Mouse (Mus musculus) forebrain, embryonic 15.5 days (tissue): ENCODE measurements at regions not wholly inside any gene's neighbourhood (a gene's known extent, or its start where the extent isn't known, plus 50 kb on each side); places are given as distances from the start of the nearest gene placed in this dataset.

ENCODE experiments used
- ATAC-seq: fragments of 200-750 bp; cut with Nextera tagmentation; replicated peaks from 2 replicates; pipeline ENCODE4 v1.8.0; 2017; ENCODE audit warnings: mild to moderate bottlenecking, moderate TSS enrichment, moderate library complexity
- H3K27ac ChIP-seq: fragments of 300-500 bp; sonication (generic); replicated peaks from 2 replicates; pipeline ENCODE4 v1.5.1; 2015; ENCODE audit warnings: mild to moderate bottlenecking, inconsistent platforms
- H3K27me3 ChIP-seq: fragments of 300-500 bp; sonication (generic); 2 replicates; pipeline ENCODE4 v1.6.1; 2015; ENCODE audit warnings: inconsistent platforms
- H3K36me3 ChIP-seq: fragments of 300-500 bp; sonication (generic); 2 replicates; pipeline ENCODE4 v1.6.1; 2015; ENCODE audit warnings: mild to moderate bottlenecking, inconsistent platforms
- H3K4me1 ChIP-seq: fragments of 300-500 bp; sonication (generic); 2 replicates; pipeline ENCODE4 v1.6.1; 2015; ENCODE audit warnings: inconsistent platforms
- H3K4me2 ChIP-seq: fragments of 300-500 bp; sonication (generic); replicated peaks from 2 replicates; pipeline ENCODE4 v1.6.1; 2015; ENCODE audit warnings: mild to moderate bottlenecking, inconsistent platforms
- H3K4me3 ChIP-seq: fragments of 300-500 bp; sonication (generic); 2 replicates; pipeline ENCODE4 v1.5.1; 2015; ENCODE audit warnings: mild to moderate bottlenecking, inconsistent platforms
- H3K9ac ChIP-seq: fragments of 300-500 bp; sonication (generic); replicated peaks from 2 replicates; pipeline ENCODE4 v1.6.1; 2015; ENCODE audit warnings: mild to moderate bottlenecking, inconsistent platforms
- H3K9me3 ChIP-seq: fragments of 300-500 bp; sonication (generic); 2 replicates; pipeline ENCODE4 v1.6.1; 2016; ENCODE audit warnings: inconsistent platforms
- WGBS: fragments of 180-500 bp; shearing (Covaris S2); methylation state at CpG from one replicate; pipeline ENCODE4 v1.1.7; 2015; ENCODE audit warnings: mixed read lengths; 5-methylcytosine and 5-hydroxymethylcytosine counted together

- no peak overlapping the region for H3K4me2 ChIP-seq
- H3K4me3 ChIP-seq, result no peak overlapping the region
- 80% methylated on average over 3 of the region's 3 CpGs for WGBS
- H3K4me1 ChIP-seq, result peaks cover 6% of the 10 kb centered on the region; the same call in 1 of the 2 replicates
- no peak overlapping the region for H3K9ac ChIP-seq
- H3K27ac ChIP-seq, result peak overlapping the region; percentile 11
- no peaks in the 10 kb centered on the region for H3K9me3 ChIP-seq
- ATAC-seq, result no peak
- no peaks in the 10 kb centered on the region for H3K27me3 ChIP-seq
- H3K36me3 ChIP-seq, result no peaks in the 10 kb centered on the region
These were observed 102.2 kb downstream of the Edn1 start for GRCm38 (mm10) chr13:42403231-42404020.

GRCm38 (mm10) chr13:42412652-42413282 lies 111.5 kb downstream of the Edn1 start:
- no peaks in the 10 kb centered on the region for H3K36me3 ChIP-seq
- H3K27ac ChIP-seq, result no peak overlapping the region
- H3K9me3 ChIP-seq, result no peaks in the 10 kb centered on the region
- H3K4me3 ChIP-seq, result no peak overlapping the region
- no peaks in the 10 kb centered on the region for H3K4me1 ChIP-seq
- no peaks in the 10 kb centered on the region for H3K27me3 ChIP-seq
- H3K9ac ChIP-seq, result no peak overlapping the region
- WGBS, result 79% methylated on average over 1 of the region's 1 CpGs
- no peak for ATAC-seq
- H3K4me2 ChIP-seq, result no peak overlapping the region

- H3K9ac ChIP-seq, result no peak overlapping the region
- WGBS, result 17% methylated on average over 1 of the region's 1 CpGs
- H3K4me2 ChIP-seq, result no peak overlapping the region
- no peak overlapping the region for H3K27ac ChIP-seq
- no peaks in the 10 kb centered on the region for H3K27me3 ChIP-seq
- no peak overlapping the region for H3K4me3 ChIP-seq
- H3K4me1 ChIP-seq, result no peaks in the 10 kb centered on the region
- no peak for ATAC-seq
- H3K36me3 ChIP-seq, result no peaks in the 10 kb centered on the region
- H3K9me3 ChIP-seq, result no peaks in the 10 kb centered on the region
These were observed 145.6 kb downstream of the Edn1 start for GRCm38 (mm10) chr13:42446921-42447320.

GRCm38 (mm10) chr13:42453665-42454064 lies 152.4 kb downstream of the Edn1 start:
- no peaks in the 10 kb centered on the region for H3K27me3 ChIP-seq
- no peak for ATAC-seq
- no peak overlapping the region for H3K4me3 ChIP-seq
- H3K27ac ChIP-seq, result no peak overlapping the region
- no peaks in the 10 kb centered on the region for H3K4me1 ChIP-seq
- H3K9ac ChIP-seq, result no peak overlapping the region
- 72% methylated on average over 5 of the region's 5 CpGs for WGBS
- no peaks in the 10 kb centered on the region for H3K36me3 ChIP-seq
- H3K4me2 ChIP-seq, result no peak overlapping the region
- no peaks in the 10 kb centered on the region for H3K9me3 ChIP-seq

- H3K4me3 ChIP-seq, result no peak overlapping the region
- no peak overlapping the region for H3K4me2 ChIP-seq
- no peak for ATAC-seq
- H3K36me3 ChIP-seq, result no peaks in the 10 kb centered on the region
- no peak overlapping the region for H3K27ac ChIP-seq
- H3K9me3 ChIP-seq, result no peaks in the 10 kb centered on the region
- H3K27me3 ChIP-seq, result no peaks in the 10 kb centered on the region
- H3K4me1 ChIP-seq, result no peaks in the 10 kb centered on the region
- no peak overlapping the region for H3K9ac ChIP-seq
- WGBS, result 62% methylated on average over 3 of the region's 3 CpGs
These were observed 158.6 kb downstream of the Edn1 start for GRCm38 (mm10) chr13:42459892-42460291.

GRCm38 (mm10) chr13:42478825-42479224 lies 177.5 kb downstream of the Edn1 start:
- no peak overlapping the region for H3K4me2 ChIP-seq
- H3K4me1 ChIP-seq, result no peaks in the 10 kb centered on the region
- no peak overlapping the region for H3K4me3 ChIP-seq
- H3K27ac ChIP-seq, result no peak overlapping the region
- no peaks in the 10 kb centered on the region for H3K36me3 ChIP-seq
- no peaks in the 10 kb centered on the region for H3K27me3 ChIP-seq
- 89% methylated on average over 3 of the region's 3 CpGs for WGBS
- H3K9me3 ChIP-seq, result no peaks in the 10 kb centered on the region
- ATAC-seq, result no peak
- H3K9ac ChIP-seq, result no peak overlapping the region

GRCm38 (mm10) chr13:42490956-42491680 lies 189.3 kb upstream of the Phactr1 start:
- H3K36me3 ChIP-seq, result no peaks in the 10 kb centered on the region
- no peak for ATAC-seq
- 80% methylated on average over 4 of the region's 4 CpGs for WGBS

GRCm38 (mm10) chr13:42494371-42494770 lies 186.1 kb upstream of the Phactr1 start:
- Histone ChIP-seq H3K9me3 (no peaks in the 10 kb centered on the region), H3K4me3 (no peak overlapping the region), H3K4me1 (no peaks in the 10 kb centered on the region), H3K36me3 (no peaks in the 10 kb centered on the region), H3K9ac (no peak overlapping the region), H3K27ac (no peak overlapping the region), H3K4me2 (no peak overlapping the region), H3K27me3 (no peaks in the 10 kb centered on the region)
- no peak for ATAC-seq
- WGBS, result 92% methylated on average over 5 of the region's 5 CpGs

More at GRCm38 (mm10) chr13:42490956-42491680, 189.3 kb upstream of the Phactr1 start:
- no peak overlapping the region for H3K27ac ChIP-seq
- H3K9me3 ChIP-seq, result no peaks in the 10 kb centered on the region
- H3K4me1 ChIP-seq, result no peaks in the 10 kb centered on the region
- no peak overlapping the region for H3K9ac ChIP-seq
- H3K4me2 ChIP-seq, result no peak overlapping the region
- H3K4me3 ChIP-seq, result no peak overlapping the region
- no peaks in the 10 kb centered on the region for H3K27me3 ChIP-seq

GRCm38 (mm10) chr13:42498351-42498750 lies 182.1 kb upstream of the Phactr1 start:
- ATAC-seq, result no peak
- Histone ChIP-seq H3K27ac (no peak overlapping the region), H3K4me1 (no peaks in the 10 kb centered on the region), H3K4me3 (no peak overlapping the region), H3K27me3 (no peaks in the 10 kb centered on the region), H3K9me3 (no peaks in the 10 kb centered on the region), H3K9ac (no peak overlapping the region), H3K4me2 (no peak overlapping the region), H3K36me3 (no peaks in the 10 kb centered on the region)
- WGBS, result 69% methylated on average over 4 of the region's 4 CpGs

GRCm38 (mm10) chr13:42507535-42507934 lies 172.9 kb upstream of the Phactr1 start:
- peak; percentile 72 for ATAC-seq
- Histone ChIP-seq H3K27ac (peak overlapping the region; percentile 32; the same call in 1 of the 2 replicates), H3K4me2 (no peak overlapping the region), H3K27me3 (no peaks in the 10 kb centered on the region), H3K4me1 (peaks cover 13% of the 10 kb centered on the region), H3K4me3 (no peak overlapping the region), H3K9me3 (no peaks in the 10 kb centered on the region), H3K9ac (no peak overlapping the region), H3K36me3 (no peaks in the 10 kb centered on the region)
- 9% methylated on average over 5 of the region's 5 CpGs for WGBS

- Histone ChIP-seq H3K9me3 (no peaks in the 10 kb centered on the region), H3K4me3 (no peak overlapping the region), H3K4me2 (no peak overlapping the region), H3K9ac (no peak overlapping the region), H3K27me3 (no peaks in the 10 kb centered on the region), H3K27ac (no peak overlapping the region), H3K4me1 (no peaks in the 10 kb centered on the region), H3K36me3 (no peaks in the 10 kb centered on the region)
- WGBS, result 81% methylated on average over 4 of the region's 4 CpGs
- ATAC-seq, result no peak
These were observed 161.7 kb upstream of the Phactr1 start for GRCm38 (mm10) chr13:42518686-42519085.

GRCm38 (mm10) chr13:42522553-42522952 lies 157.9 kb upstream of the Phactr1 start:
- Histone ChIP-seq H3K27ac (no peak overlapping the region), H3K27me3 (no peaks in the 10 kb centered on the region), H3K9me3 (no peaks in the 10 kb centered on the region), H3K4me3 (no peak overlapping the region), H3K4me2 (no peak overlapping the region), H3K36me3 (no peaks in the 10 kb centered on the region), H3K4me1 (no peaks in the 10 kb centered on the region), H3K9ac (no peak overlapping the region)
- ATAC-seq, result no peak
